Mouse (Mus musculus) yolk sac, embryonic 10.5 days (tissue): ENCODE measurements around the gene Olig1.

Experiments
- DNase-seq: peaks from one replicate; pipeline ENCODE4 v3.0.0-alpha.2; 2017; ENCODE audit warnings: low spot score

Gene Olig1

GRCm38 (mm10) chr16:91309872-91310271 is 40.3 kb downstream of the Olig1 start:
- no peak for DNase-seq

GRCm38 (mm10) chr16:91312921-91313320 is 43.3 kb downstream of the Olig1 start:
- no peak for DNase-seq

GRCm38 (mm10) chr16:91314114-91314775 is 44.7 kb downstream of the Olig1 start:
- DNase-seq = peak; percentile 36

GRCm38 (mm10) chr16:91320191-91320590 is 50.6 kb downstream of the Olig1 start:
- no peak for DNase-seq

GRCm38 (mm10) chr16:91320608-91321007 is 51.0 kb downstream of the Olig1 start:
- DNase-seq = no peak
